Mouse (Mus musculus) retina, adult 2 months (tissue): ENCODE measurements around the gene Muc3.

Experiments used
- DNase-seq: peaks from one replicate; pipeline ENCODE4 v3.0.0-alpha.2; 2012; ENCODE audit warnings: low read depth, low spot score

Muc3 gene

GRCm38 (mm10) chr5:137095135-137095534, 54.0 kb downstream of the Muc3 start:
- no peak for DNase-seq

- DNase-seq, result no peak
Observed at GRCm38 (mm10) chr5:137093720-137094119, 55.4 kb downstream of the Muc3 start.

GRCm38 (mm10) chr5:137091560-137091959, 57.6 kb downstream of the Muc3 start:
- no peak for DNase-seq

- no peak for DNase-seq
Observed at GRCm38 (mm10) chr5:137090870-137091269, 58.3 kb downstream of the Muc3 start.

GRCm38 (mm10) chr5:137087410-137087809, 61.7 kb downstream of the Muc3 start:
- DNase-seq, result no peak

- DNase-seq, result no peak
Observed at GRCm38 (mm10) chr5:137085731-137086130, 63.4 kb downstream of the Muc3 start.

- DNase-seq, result no peak
Observed at GRCm38 (mm10) chr5:137085021-137085420, 64.1 kb downstream of the Muc3 start.
